Comparison of ENCODE assay signal across 15 mouse cellular contexts in the genomic region with DNA sequence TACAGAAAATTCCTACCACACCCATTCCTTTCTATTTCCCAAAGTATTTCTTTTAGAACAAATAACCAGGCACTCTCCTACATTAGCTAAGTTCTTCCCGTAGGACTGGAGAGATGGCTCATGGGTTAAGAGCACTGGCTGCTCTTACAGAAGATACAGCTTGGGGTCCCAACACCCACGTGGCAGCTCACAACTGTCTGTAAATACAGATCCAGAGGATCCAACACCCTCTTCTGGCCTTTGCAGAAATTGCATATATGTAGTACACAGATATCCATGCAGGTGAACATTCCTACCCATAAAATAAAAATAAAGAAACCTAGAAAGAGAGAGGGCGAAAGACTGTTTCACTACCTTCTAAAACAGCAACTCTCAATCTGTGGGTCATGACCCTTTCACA.
"Had no signal": no experiment of that assay in that cellular context is flagged by ENCODE, and none has a peak within 500 bp of the region (broad histone marks: within the 10 kb centered on the region; RNA-seq: fewer than 3 reads in every experiment).

No protein-coding gene starts in this region.

- H3K27me3 ChIP-seq: intestine, embryonic 15.5 days; liver, embryonic 13.5 days; stomach, embryonic 15.5 days had no signal

- H3K4me1 ChIP-seq: intestine, embryonic 15.5 days; limb, embryonic 12.5 days; liver, embryonic 13.5 days; stomach, embryonic 15.5 days had no signal

- H3K4me3 ChIP-seq: intestine, embryonic 15.5 days; limb, embryonic 12.5 days; liver, embryonic 13.5 days; megakaryocyte, embryonic 14.5 days; stomach, embryonic 15.5 days had no signal

- H3K9ac ChIP-seq: intestine, embryonic 15.5 days; limb, embryonic 12.5 days; liver, embryonic 13.5 days; liver, postnatal 0 days; stomach, embryonic 15.5 days had no signal

- H3K27ac ChIP-seq: intestine, embryonic 15.5 days; limb, embryonic 12.5 days; liver, embryonic 13.5 days; stomach, embryonic 15.5 days had no signal

- ATAC-seq: intestine, embryonic 15.5 days; liver, postnatal 0 days; midbrain, embryonic 16.5 days had no signal

- H3K4me2 ChIP-seq: intestine, embryonic 15.5 days; limb, embryonic 12.5 days; liver, embryonic 13.5 days; midbrain, embryonic 11.5 days; stomach, embryonic 15.5 days had no signal

- DNase-seq: kidney, adult 9 months; kidney, postnatal 25 days; layer of hippocampus, adult 9-11 months; liver; liver, embryonic 13.5 days; liver, postnatal 0 days; lung, postnatal 4 days; right cerebral cortex, postnatal 14 days; thymus, postnatal 36 days had no signal

- H3K36me3 ChIP-seq: intestine, embryonic 15.5 days; limb, embryonic 12.5 days; liver, embryonic 13.5 days; stomach, embryonic 15.5 days had no signal

- H3K9me3 ChIP-seq: intestine, embryonic 15.5 days; limb, embryonic 12.5 days; liver, embryonic 13.5 days; megakaryocyte, embryonic 14.5 days; stomach, embryonic 15.5 days had no signal
